Mouse (Mus musculus) right cerebral cortex, adult 2 months (tissue): ENCODE data around the gene Spred1.

Experiments used
- DNase-seq, 2 experiments: peaks; one replicate each; pipeline ENCODE4 v3.0.0; 2021 to 2022; ENCODE audit warnings: low spot score in 2 of 2

The Spred1 gene

GRCm38 (mm10) chr2:117176937-117177336 is 55.8 kb downstream of the Spred1 start:
- DNase-seq = no peak

GRCm38 (mm10) chr2:117180250-117180885 is 59.2 kb downstream of the Spred1 start:
- DNase-seq = peak; percentile 89 to 93

- DNase-seq = no peak
Measured at GRCm38 (mm10) chr2:117185587-117185986, 64.4 kb downstream of the Spred1 start.

- no peak for DNase-seq
Measured at GRCm38 (mm10) chr2:117190915-117191314, 69.7 kb downstream of the Spred1 start.

- DNase-seq = no peak
Measured at GRCm38 (mm10) chr2:117194309-117194708, 73.1 kb downstream of the Spred1 start.

- DNase-seq = no peak
Measured at GRCm38 (mm10) chr2:117195151-117195550, 74.0 kb downstream of the Spred1 start.

- peak; percentile 62 to 67 for DNase-seq
Measured at GRCm38 (mm10) chr2:117195578-117195977, 74.4 kb downstream of the Spred1 start.

- no peak for DNase-seq
Measured at GRCm38 (mm10) chr2:117200869-117201338, 79.7 kb downstream of the Spred1 start.

GRCm38 (mm10) chr2:117203350-117203749 is 82.2 kb downstream of the Spred1 start:
- peak; percentile 46 to 62 for DNase-seq

GRCm38 (mm10) chr2:117204534-117204933 is 83.4 kb downstream of the Spred1 start:
- DNase-seq = no peak

GRCm38 (mm10) chr2:117205066-117205465 is 83.9 kb downstream of the Spred1 start:
- DNase-seq = no peak

GRCm38 (mm10) chr2:117210416-117211085 is 89.4 kb downstream of the Spred1 start:
- DNase-seq = no peak

- DNase-seq = no peak
Measured at GRCm38 (mm10) chr2:117216152-117216551, 95.0 kb downstream of the Spred1 start.

- peak in 1 of 2 experiments; percentile 31 for DNase-seq
Measured at GRCm38 (mm10) chr2:117217695-117218216, 96.6 kb downstream of the Spred1 start.

GRCm38 (mm10) chr2:117219536-117219935 is 98.4 kb downstream of the Spred1 start:
- DNase-seq = no peak

- DNase-seq = no peak
Measured at GRCm38 (mm10) chr2:117222651-117223050, 101.5 kb downstream of the Spred1 start.

GRCm38 (mm10) chr2:117228601-117229125 is 107.5 kb downstream of the Spred1 start:
- DNase-seq = peak; percentile 39 to 48

- no peak for DNase-seq
Measured at GRCm38 (mm10) chr2:117230261-117230660, 109.1 kb downstream of the Spred1 start.

- DNase-seq = peak; percentile 86 to 95
Measured at GRCm38 (mm10) chr2:117231257-117231656, 110.1 kb downstream of the Spred1 start.
